Mouse (Mus musculus) spleen, adult 18-20 months (tissue): ENCODE data around the gene Icam2.
"Not testable (repeated sequence)": the region's sequence is repeated elsewhere in the genome, so short reads cannot be mapped to it uniquely, and the experiment has no call there.

Source experiments
- DNase-seq, 2 experiments: peaks; one replicate each; pipeline ENCODE4 v3.0.0; 2022; ENCODE audit warnings: mixed read lengths in 2 of 2

Icam2 gene

GRCm38 (mm10) chr11:106339323-106339722 is 48.6 kb downstream of the Icam2 start:
- DNase-seq: not testable (repeated sequence)

GRCm38 (mm10) chr11:106338870-106339269 is 49.0 kb downstream of the Icam2 start:
- no peak for DNase-seq

- no peak for DNase-seq
These were observed 49.8 kb downstream of the Icam2 start for GRCm38 (mm10) chr11:106338029-106338428.

- DNase-seq: no peak
These were observed 53.8 kb downstream of the Icam2 start for GRCm38 (mm10) chr11:106334066-106334465.

GRCm38 (mm10) chr11:106332458-106332857 is 55.4 kb downstream of the Icam2 start:
- DNase-seq: no peak

GRCm38 (mm10) chr11:106329682-106330081 is 58.2 kb downstream of the Icam2 start:
- DNase-seq: peak in 1 of 2 experiments; percentile 63

- no peak for DNase-seq
These were observed 58.7 kb downstream of the Icam2 start for GRCm38 (mm10) chr11:106329128-106329527.

GRCm38 (mm10) chr11:106328521-106328920 is 59.4 kb downstream of the Icam2 start:
- no peak for DNase-seq
